Mouse (Mus musculus) kidney, adult 2 months (tissue): ENCODE measurements around the gene Nacad.

Experiments used
- CTCF ChIP-seq: fragments of 200-500 bp; conservative IDR thresholded peaks from 2 replicates; pipeline ENCODE4 v1.5.1; 2011; ENCODE audit warnings: low read depth, mild to moderate bottlenecking, control low read depth, low read length, moderate library complexity, mixed read lengths; ENCODE audit not compliant: insufficient read depth, insufficient read length
- POLR2A ChIP-seq: fragments of 200-500 bp; IDR thresholded peaks from one replicate; pipeline ENCODE4 v1.6.1; 2011; ENCODE audit warnings: low read depth, low read length, control low read depth

GRCm38 (mm10) chr11:6569410-6569777, 36.5 kb downstream of the Nacad start:
- no peak for TF ChIP-seq CTCF
- no peak for TF ChIP-seq POLR2A
